Mouse (Mus musculus): Measurements from ENCODE around the gene Rpgrip1l. TPM values are rescaled to one million over a fixed set of nuclear protein-coding genes. Genes with fewer than 3 reads are reported as not detected.

Gene Rpgrip1l
- total and polyA plus RNA-seq, 3 experiments, result 0.26 to 6.6 (median 5.6) TPM

GRCm38 (mm10) chr8:91355956-91356699 lies 43.1 kb upstream of the Rpgrip1l start:
- Histone ChIP-seq H3K4me1 (ENCODE audit: insufficient read depth, low read depth, low read length) (peaks cover 39% of the 10 kb centered on the region), H3K4me3 (ENCODE audit: low read depth, low read length) (no peak overlapping the region), H3K9me3 (replicated peaks) (no peaks in the 10 kb centered on the region), H3K36me3 (replicated peaks) (peaks cover 33% of the 10 kb centered on the region), H3K27me3 (ENCODE audit: insufficient read depth, low read length) (no peaks in the 10 kb centered on the region)
- DNase-seq (ENCODE audit: low spot score), result no peak
- TF ChIP-seq GATA2 (IDR thresholded peaks at IDR 0.05; ENCODE audit: borderline replicate concordance, low read depth, low read length) (no peak), GATA1 (IDR thresholded peaks at IDR 0.05; ENCODE audit: borderline replicate concordance, low read length) (no peak), CTCF (IDR thresholded peaks at IDR 0.05; ENCODE audit: low read depth, low read length) (no peak), TAL1 (conservative IDR thresholded peaks at IDR 0.05; ENCODE audit: low read depth, low read length) (no peak), POLR2AphosphoS5 (IDR thresholded peaks at IDR 0.05; ENCODE audit: insufficient replicate concordance, low read depth, low read length) (no peak)
- ATAC-seq (ENCODE audit: extremely low read depth, insufficient number of reproducible peaks, low FRiP score, poor library complexity, severe bottlenecking), result no peak

GRCm38 (mm10) chr8:91355301-91355905 lies 42.3 kb upstream of the Rpgrip1l start:
- peaks cover 32% of the 10 kb centered on the region for H3K36me3 ChIP-seq (replicated peaks)
- H3K9me3 ChIP-seq (replicated peaks), result no peaks in the 10 kb centered on the region
- no peak for ATAC-seq (ENCODE audit: extremely low read depth, insufficient number of reproducible peaks, low FRiP score, poor library complexity, severe bottlenecking)
- H3K4me3 ChIP-seq (ENCODE audit: low read depth, low read length), result no peak overlapping the region
- H3K27me3 ChIP-seq (ENCODE audit: insufficient read depth, low read length), result no peaks in the 10 kb centered on the region
- peaks cover 46% of the 10 kb centered on the region for H3K4me1 ChIP-seq (ENCODE audit: insufficient read depth, low read depth, low read length)
- no peak for TF ChIP-seq TAL1 (conservative IDR thresholded peaks at IDR 0.05; ENCODE audit: low read depth, low read length)
- TF ChIP-seq CTCF (IDR thresholded peaks at IDR 0.05; ENCODE audit: low read depth, low read length), result no peak
- TF ChIP-seq GATA1 (IDR thresholded peaks at IDR 0.05; ENCODE audit: borderline replicate concordance, low read length), result no peak
- TF ChIP-seq GATA2 (IDR thresholded peaks at IDR 0.05; ENCODE audit: borderline replicate concordance, low read depth, low read length), result no peak
- no peak for TF ChIP-seq POLR2AphosphoS5 (IDR thresholded peaks at IDR 0.05; ENCODE audit: insufficient replicate concordance, low read depth, low read length)
- no peak for DNase-seq (ENCODE audit: low spot score)

- no peaks in the 10 kb centered on the region for H3K27me3 ChIP-seq (ENCODE audit: insufficient read depth, low read length)
- TF ChIP-seq TAL1 (conservative IDR thresholded peaks at IDR 0.05; ENCODE audit: low read depth, low read length) (no peak), GATA2 (IDR thresholded peaks at IDR 0.05; ENCODE audit: borderline replicate concordance, low read depth, low read length) (no peak), POLR2AphosphoS5 (IDR thresholded peaks at IDR 0.05; ENCODE audit: insufficient replicate concordance, low read depth, low read length) (no peak), CTCF (IDR thresholded peaks at IDR 0.05; ENCODE audit: low read depth, low read length) (no peak), GATA1 (IDR thresholded peaks at IDR 0.05; ENCODE audit: borderline replicate concordance, low read length) (no peak)
- peaks cover 51% of the 10 kb centered on the region for H3K4me1 ChIP-seq (ENCODE audit: insufficient read depth, low read depth, low read length)
- ATAC-seq (ENCODE audit: extremely low read depth, insufficient number of reproducible peaks, low FRiP score, poor library complexity, severe bottlenecking), result no peak
- no peaks in the 10 kb centered on the region for H3K9me3 ChIP-seq (replicated peaks)
- DNase-seq (ENCODE audit: low spot score), result no peak
- no peak overlapping the region for H3K4me3 ChIP-seq (ENCODE audit: low read depth, low read length)
- peaks cover 39% of the 10 kb centered on the region for H3K36me3 ChIP-seq (replicated peaks)
Observed at GRCm38 (mm10) chr8:91353907-91354306, 40.8 kb upstream of the Rpgrip1l start.

- Histone ChIP-seq H3K27me3 (ENCODE audit: insufficient read depth, low read length) (no peaks in the 10 kb centered on the region), H3K9me3 (replicated peaks) (no peaks in the 10 kb centered on the region), H3K4me1 (ENCODE audit: insufficient read depth, low read depth, low read length) (peaks cover 50% of the 10 kb centered on the region), H3K36me3 (replicated peaks) (peaks cover 33% of the 10 kb centered on the region), H3K4me3 (ENCODE audit: low read depth, low read length) (no peak overlapping the region)
- ATAC-seq (ENCODE audit: extremely low read depth, insufficient number of reproducible peaks, low FRiP score, poor library complexity, severe bottlenecking) (0 out of 2 replicates have a peak, but pooled peaks have one; percentile 36), DNase-seq (ENCODE audit: low spot score) (no peak)
- TF ChIP-seq POLR2AphosphoS5 (IDR thresholded peaks at IDR 0.05; ENCODE audit: insufficient replicate concordance, low read depth, low read length) (no peak), GATA2 (IDR thresholded peaks at IDR 0.05; ENCODE audit: borderline replicate concordance, low read depth, low read length) (no peak), GATA1 (IDR thresholded peaks at IDR 0.05; ENCODE audit: borderline replicate concordance, low read length) (no peak), TAL1 (conservative IDR thresholded peaks at IDR 0.05; ENCODE audit: low read depth, low read length) (no peak), CTCF (IDR thresholded peaks at IDR 0.05; ENCODE audit: low read depth, low read length) (no peak)
Observed at GRCm38 (mm10) chr8:91353062-91353461, 40.0 kb upstream of the Rpgrip1l start.

GRCm38 (mm10) chr8:91352598-91352997 lies 39.5 kb upstream of the Rpgrip1l start:
- DNase-seq (ENCODE audit: low spot score) (no peak), ATAC-seq (ENCODE audit: extremely low read depth, insufficient number of reproducible peaks, low FRiP score, poor library complexity, severe bottlenecking) (no peak)
- TF ChIP-seq GATA1 (IDR thresholded peaks at IDR 0.05; ENCODE audit: borderline replicate concordance, low read length) (no peak), POLR2AphosphoS5 (IDR thresholded peaks at IDR 0.05; ENCODE audit: insufficient replicate concordance, low read depth, low read length) (no peak), CTCF (IDR thresholded peaks at IDR 0.05; ENCODE audit: low read depth, low read length) (no peak), GATA2 (IDR thresholded peaks at IDR 0.05; ENCODE audit: borderline replicate concordance, low read depth, low read length) (no peak), TAL1 (conservative IDR thresholded peaks at IDR 0.05; ENCODE audit: low read depth, low read length) (no peak)
- Histone ChIP-seq H3K4me1 (ENCODE audit: insufficient read depth, low read depth, low read length) (peaks cover 50% of the 10 kb centered on the region), H3K9me3 (replicated peaks) (no peaks in the 10 kb centered on the region), H3K36me3 (replicated peaks) (peaks cover 35% of the 10 kb centered on the region), H3K4me3 (ENCODE audit: low read depth, low read length) (no peak overlapping the region), H3K27me3 (ENCODE audit: insufficient read depth, low read length) (no peaks in the 10 kb centered on the region)

GRCm38 (mm10) chr8:91350628-91351027 lies 37.6 kb upstream of the Rpgrip1l start:
- no peak for DNase-seq (ENCODE audit: low spot score)
- Histone ChIP-seq H3K9me3 (replicated peaks) (no peaks in the 10 kb centered on the region), H3K36me3 (replicated peaks) (peaks cover 33% of the 10 kb centered on the region), H3K4me3 (ENCODE audit: low read depth, low read length) (no peak overlapping the region), H3K27me3 (ENCODE audit: insufficient read depth, low read length) (no peaks in the 10 kb centered on the region), H3K4me1 (ENCODE audit: insufficient read depth, low read depth, low read length) (peaks cover 51% of the 10 kb centered on the region)
- TF ChIP-seq GATA2 (IDR thresholded peaks at IDR 0.05; ENCODE audit: borderline replicate concordance, low read depth, low read length) (no peak), CTCF (IDR thresholded peaks at IDR 0.05; ENCODE audit: low read depth, low read length) (no peak)
- no peak for ATAC-seq (ENCODE audit: extremely low read depth, insufficient number of reproducible peaks, low FRiP score, poor library complexity, severe bottlenecking)

Data from G1E (cell line).